Mouse (Mus musculus) embryo, embryonic 10.5 days (tissue): ENCODE data around the gene Sema6d.

Experiments used
- DNase-seq: peaks from one replicate; pipeline ENCODE4 v3.0.0-alpha.2; 2015; ENCODE audit warnings: low spot score

Sema6d gene

DNA sequence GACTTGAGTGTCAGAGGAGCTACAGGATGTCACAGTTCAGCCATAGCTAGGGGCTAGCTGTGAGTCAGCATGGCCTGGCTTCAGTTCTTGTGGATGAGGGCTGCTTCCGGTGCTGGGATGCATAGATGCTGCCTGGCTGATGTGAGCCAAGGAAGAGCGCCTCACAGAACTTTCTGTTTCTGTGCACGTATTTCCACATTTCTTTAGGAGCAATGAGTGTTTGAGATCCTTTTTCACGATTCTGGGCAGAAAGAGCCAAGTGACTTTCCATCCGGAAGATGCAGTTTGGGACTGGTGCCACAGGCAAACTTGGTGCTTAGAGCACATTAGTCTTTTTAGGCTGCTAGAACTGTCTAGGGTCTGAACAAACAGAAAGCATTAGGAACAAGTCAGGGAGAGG, 561.4 kb downstream of the Sema6d start:
- no peak for DNase-seq

DNA sequence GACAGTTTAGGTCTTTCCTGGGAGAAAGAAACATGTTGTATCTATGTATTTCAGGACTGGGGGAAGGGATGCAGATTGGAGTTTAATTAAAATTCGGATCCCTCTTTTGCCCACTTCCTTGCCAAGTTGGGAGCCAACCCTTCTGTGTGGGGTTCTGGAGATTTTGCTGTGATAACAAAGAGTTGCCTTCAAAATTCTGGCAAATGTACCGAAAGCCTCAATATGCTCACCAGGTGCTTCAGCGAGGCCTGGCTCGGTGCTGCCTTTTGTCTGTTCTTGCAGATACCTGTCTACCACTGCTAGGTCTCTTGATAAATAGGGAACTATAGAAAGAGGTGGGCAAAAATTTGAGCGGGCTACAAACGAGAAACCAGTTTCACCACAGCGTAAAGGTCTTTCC, 563.4 kb downstream of the Sema6d start:
- no peak for DNase-seq

DNA sequence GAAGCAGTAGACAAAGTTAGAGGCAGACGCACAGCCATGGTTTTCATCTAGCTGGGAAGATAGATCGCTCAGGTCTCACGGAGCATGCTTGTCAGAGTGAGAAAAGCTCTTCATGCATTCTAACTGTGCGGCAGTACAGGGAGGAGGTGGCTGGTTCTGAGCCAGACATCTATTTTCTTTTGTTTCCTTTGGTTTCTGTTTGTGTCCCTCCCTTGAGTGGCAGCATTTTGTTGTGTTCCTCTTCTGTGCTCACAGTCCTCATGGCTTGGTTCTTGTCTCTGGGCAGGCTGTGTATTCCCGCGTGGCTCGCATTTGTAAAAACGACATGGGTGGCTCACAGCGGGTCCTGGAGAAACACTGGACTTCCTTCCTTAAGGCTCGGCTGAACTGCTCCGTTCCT, 567.6 kb downstream of the Sema6d start:
- no peak for DNase-seq

DNA sequence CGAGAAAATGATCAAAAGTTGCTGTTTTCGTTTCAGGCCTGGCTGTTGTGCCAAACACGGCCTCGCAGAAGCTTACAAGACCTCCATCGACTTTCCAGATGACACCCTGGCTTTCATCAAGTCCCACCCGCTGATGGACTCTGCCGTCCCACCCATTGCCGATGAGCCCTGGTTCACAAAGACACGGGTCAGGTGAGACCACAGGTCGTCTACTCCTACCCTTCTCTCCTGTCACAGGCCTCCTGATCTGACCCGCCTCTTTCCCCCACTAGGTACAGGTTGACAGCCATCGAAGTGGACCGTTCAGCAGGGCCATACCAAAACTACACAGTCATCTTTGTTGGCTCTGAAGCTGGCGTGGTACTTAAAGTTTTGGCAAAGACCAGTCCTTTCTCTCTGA, 568.6 kb downstream of the Sema6d start:
- no peak for DNase-seq

DNA sequence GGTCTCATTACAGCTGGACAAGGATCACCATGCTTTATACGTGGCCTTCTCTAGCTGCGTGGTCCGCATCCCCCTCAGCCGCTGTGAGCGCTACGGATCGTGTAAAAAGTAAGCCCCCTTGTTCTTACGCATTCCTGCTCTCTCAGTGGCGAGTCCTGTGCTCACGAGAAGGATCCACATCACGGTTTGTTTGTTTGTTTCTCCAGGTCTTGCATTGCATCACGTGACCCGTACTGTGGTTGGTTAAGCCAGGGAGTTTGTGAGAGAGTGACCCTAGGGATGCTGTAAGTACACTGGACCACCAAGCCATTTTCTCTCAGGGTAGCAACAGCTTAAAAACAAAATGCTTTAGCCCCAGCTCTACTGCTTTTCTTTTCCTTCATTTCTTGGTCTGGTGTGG, 569.8 kb downstream of the Sema6d start:
- DNase-seq: no peak

DNA sequence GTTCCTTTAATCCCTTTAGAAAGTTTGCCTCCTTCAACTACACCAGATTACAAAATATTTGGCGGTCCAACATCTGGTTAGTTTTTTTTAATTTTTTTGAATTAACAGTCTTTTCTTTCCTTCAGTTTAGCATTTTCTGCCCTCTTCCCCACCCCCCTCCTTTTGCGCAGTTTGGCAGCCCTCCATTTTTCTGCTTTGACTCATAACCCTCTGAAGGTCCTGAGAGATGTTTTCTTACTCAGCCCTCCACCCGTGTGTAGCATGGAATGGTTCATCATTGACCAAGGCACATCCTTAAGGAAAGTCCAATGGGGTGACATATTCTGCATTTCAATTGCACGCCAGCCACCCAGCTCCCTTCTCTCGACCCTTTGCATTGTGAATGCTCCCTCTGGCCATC, 570.9 kb downstream of the Sema6d start:
- no peak for DNase-seq

DNA sequence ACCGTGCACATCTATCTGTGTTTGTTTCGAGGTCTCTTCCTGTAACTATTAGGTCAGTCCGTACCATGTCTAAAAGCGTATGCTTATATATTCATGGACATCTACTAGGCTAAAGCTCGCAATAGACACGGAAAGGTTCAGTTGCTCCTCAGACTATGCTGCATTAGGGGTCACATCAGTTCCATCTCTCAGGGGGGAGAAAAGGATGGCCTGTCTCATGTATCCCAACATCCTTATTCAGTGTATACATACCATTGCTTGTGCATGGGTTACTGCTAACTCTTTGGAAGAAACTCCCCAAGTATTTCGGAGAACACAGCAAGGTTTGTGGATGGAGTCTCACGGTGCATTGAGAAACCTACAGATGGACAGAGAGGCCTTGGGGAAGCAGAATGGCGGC, 571.5 kb downstream of the Sema6d start:
- no peak for DNase-seq

DNA sequence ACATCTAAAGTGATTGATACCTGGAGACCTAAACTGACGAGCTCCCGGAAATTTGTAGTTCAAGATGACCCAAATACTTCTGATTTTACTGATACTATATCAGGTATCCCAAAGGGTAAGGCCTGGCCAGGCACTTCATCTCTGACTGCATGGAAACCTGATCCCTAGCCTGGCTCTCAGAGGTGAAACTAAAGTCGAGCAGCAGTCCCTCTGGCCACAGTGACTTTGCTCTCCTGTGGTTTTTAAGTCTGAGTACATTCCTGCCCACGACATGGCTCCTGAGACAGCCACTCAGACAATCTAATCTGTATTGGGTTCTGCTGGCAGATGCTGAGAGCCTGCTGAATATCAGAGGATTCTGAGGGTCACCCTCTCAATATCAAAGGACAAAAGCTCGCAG, 572.5 kb downstream of the Sema6d start:
- DNase-seq: no peak

DNA sequence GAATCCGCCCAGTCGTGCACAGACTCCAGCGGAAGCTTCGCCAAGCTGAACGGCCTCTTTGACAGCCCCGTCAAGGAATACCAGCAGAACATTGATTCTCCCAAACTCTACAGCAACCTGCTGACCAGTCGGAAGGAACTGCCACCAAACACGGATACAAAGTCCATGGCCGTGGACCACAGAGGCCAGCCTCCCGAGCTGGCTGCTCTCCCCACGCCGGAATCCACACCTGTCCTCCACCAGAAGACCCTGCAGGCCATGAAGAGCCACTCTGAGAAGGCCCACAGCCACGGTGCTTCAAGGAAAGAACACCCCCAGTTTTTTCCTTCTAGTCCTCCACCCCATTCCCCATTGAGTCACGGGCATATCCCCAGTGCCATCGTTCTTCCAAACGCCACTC, 574.4 kb downstream of the Sema6d start:
- no peak for DNase-seq

DNA sequence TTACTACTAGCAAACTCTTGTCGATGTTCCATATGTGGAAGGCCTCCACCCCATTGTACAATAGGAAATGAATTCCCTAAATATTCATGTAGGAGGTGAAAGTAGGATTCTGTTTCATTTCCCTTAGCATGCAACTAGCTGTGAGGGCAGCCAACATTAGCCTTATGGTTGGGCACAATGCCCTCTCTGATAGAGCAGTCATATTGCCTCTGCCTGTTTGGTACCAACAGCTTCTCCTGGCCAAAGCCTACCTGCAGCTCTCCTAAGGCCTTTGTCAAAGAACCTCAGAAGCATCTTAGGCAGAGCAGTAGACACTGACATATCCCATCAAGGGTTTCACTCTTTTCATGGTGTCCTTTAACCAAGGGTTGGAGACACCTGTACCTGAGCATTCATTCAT, 578.7 kb downstream of the Sema6d start:
- DNase-seq: no peak

DNA sequence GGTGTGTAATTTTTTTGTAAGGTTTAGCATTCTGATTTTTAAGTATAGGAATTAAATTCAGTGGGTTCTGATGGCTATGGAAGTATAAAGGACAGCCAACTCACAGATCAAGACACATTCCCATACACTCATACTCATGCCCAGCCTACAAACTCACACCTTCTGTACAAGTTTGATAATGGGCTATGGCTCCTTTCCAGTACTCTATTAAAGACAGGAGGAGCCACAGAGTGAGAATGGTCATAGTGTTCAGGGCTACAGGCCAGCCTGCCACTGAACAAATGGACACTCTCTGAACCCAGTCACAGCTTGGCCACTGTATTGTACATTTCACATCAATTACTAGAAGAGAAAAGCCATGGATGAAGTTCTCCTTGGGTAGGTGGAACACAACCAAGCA, 583.3 kb downstream of the Sema6d start:
- no peak for DNase-seq

DNA sequence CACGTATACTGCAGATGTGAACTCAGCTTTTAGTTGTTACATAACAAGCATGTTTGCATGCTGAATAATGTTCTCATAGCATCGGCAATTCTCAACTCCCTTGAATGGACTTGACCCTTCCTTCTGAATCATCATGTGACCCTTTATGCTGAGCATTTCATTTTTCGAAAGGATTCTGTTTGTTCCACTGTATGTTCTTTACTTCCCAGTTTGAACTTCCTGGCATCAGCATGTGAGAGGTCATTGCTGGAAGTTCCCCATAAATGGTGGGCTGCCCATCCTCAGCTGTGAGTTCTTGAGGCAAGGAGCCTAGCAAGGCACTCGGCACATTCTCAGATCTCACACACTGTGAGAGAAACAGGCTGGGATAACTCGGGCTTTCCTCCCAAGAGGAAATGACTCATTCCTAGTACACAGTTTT, 594.7 kb downstream of the Sema6d start:
- no peak for DNase-seq

DNA sequence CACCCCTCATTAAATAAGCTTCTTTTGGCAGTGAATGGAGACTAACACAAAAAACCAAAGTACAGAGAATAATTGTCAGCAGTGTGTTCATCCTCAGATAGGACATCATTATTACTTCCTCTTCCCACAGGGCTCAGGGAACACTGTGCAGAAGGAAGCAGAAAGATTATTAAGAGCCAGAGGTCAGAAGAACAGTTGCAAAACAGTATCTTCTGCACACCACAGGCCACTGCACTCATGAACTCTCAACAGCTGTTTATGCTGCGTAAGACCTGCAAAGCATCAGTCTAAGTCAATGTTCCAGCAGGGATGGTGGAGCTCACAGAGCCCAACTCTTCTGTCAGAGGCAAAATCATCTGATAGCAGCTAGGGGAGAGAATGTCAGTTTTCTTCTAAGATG, 600.6 kb downstream of the Sema6d start:
- no peak for DNase-seq

DNA sequence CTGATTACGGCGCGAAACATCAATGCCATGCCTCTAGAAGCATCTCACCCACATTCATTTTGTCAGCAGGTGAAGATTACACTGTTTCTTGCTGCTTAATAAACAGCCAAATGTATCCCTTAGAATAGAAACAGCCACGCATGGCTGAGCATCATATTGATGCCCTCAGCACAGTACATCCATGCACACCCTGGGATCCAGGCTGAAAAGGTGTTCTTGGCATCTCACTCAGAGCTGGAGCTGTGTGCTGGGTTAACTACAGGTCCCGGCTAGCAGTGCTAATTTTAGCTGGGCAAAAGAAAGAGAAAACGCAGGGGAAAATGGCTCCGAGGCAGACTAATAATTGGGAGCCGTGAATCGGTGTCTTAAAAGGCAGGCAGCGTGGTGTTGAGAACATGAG, 612.9 kb downstream of the Sema6d start:
- DNase-seq: no peak

DNA sequence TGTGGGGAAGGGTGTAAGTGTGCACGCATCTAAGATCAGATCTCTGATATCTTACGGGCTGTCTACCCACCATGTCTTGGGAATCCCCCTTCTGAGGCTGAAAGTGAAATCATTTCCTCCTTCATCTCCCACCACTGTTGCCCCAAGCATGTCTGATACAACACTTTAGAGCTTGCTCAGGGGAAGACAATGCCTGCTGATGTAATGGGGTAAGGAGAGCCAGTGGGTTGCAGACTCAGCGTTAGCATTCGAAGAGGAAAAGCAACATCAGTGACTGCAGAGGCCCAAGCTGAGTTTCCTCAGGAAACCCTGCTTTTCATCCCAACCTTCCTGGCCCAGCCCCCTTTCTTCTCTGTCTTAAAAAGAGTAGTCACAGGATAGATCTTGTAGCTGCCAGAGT, 615.2 kb downstream of the Sema6d start:
- DNase-seq: peak; percentile 16

DNA sequence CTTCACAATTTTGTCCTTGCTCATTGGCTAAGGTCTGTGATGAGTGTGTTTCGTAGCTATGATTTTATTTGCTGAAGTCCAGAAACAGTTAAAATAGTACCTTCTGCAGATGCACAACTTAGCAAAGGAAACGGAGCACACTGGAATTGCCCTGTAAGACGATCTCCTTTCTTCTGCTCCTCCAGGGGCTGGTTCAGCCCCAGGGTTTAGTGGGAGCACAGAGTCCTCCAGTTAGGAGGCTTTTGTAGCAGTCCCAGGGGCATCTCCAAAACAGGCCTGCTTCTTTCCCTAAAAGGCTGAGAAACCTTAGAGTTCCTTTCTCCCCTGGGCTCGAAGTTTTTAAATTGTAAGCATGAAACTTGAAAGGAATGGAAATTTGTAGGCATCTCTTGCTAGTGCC, 616.0 kb downstream of the Sema6d start:
- peak; percentile 29 for DNase-seq

DNA sequence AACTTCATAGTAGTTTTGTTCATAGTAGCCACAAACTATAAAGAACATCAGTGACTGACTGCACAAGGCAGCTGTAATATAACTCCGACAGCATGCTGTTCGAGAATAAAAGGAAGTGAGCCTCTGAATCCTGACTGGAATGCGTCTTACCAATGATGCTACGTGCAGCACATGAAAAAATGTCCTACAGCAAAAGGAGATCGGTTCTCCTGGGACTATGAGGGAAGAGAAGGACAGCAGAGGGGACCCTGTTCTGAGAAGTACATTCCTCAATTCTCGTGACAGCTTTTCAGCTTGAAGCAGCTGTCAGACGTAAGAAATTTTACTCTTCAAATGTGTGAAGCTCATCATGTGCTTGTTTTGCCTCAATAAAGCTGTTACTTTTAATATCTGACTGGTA, 617.1 kb downstream of the Sema6d start:
- DNase-seq: no peak
